Comparison of ENCODE assay signal across 34 mouse cellular contexts in genomic region chr17:23601836-23602585, GRCm38 (mm10). TPM values are rescaled to one million over a fixed set of nuclear protein-coding genes. Genes with fewer than 3 reads are reported as not detected.
DNase-seq lines count a peak whose midpoint lies in the region; ATAC-seq and TF ChIP-seq lines count a peak whose summit lies in the region.
"Had no signal": no experiment of that assay in that cellular context is flagged by ENCODE, and none has a peak within 500 bp of the region (broad histone marks: within the 10 kb centered on the region; RNA-seq: fewer than 3 reads in every experiment).

No protein-coding gene starts in this region.

- no peaks in the 10 kb centered on the region for H3K27me3 ChIP-seq in kidney, postnatal 0 days (ENCODE audit: insufficient read depth, low read length)
- no peaks in the 10 kb centered on the region for H3K27me3 ChIP-seq in kidney, embryonic 15.5 days
- H3K27me3 ChIP-seq in limb, embryonic 10.5 days (ENCODE audit: low read depth, poor library complexity, severe bottlenecking), result no peaks in the 10 kb centered on the region
- H3K27me3 ChIP-seq in forebrain, embryonic 11.5 days (ENCODE audit: control insufficient read depth, insufficient read depth, low read length), result no peaks in the 10 kb centered on the region
- H3K27me3 ChIP-seq: liver, embryonic 12.5 days; neural tube, embryonic 13.5 days; stomach, embryonic 15.5 days had no signal

- H3K9me3 ChIP-seq in kidney, postnatal 0 days (replicated peaks; ENCODE audit: low read length), result no peaks in the 10 kb centered on the region
- H3K9me3 ChIP-seq in kidney, embryonic 15.5 days (replicated peaks), result no peaks in the 10 kb centered on the region
- no peaks in the 10 kb centered on the region for H3K9me3 ChIP-seq in limb, embryonic 10.5 days (replicated peaks)
- H3K9me3 ChIP-seq in forebrain, embryonic 11.5 days (ENCODE audit: control insufficient read depth, low read length), result no peaks in the 10 kb centered on the region
- H3K9me3 ChIP-seq: hindbrain, embryonic 13.5 days; liver, embryonic 12.5 days; midbrain, embryonic 10.5 days; neural tube, embryonic 13.5 days; stomach, embryonic 15.5 days had no signal

- no peak overlapping the region for H3K9ac ChIP-seq in kidney, postnatal 0 days (ENCODE audit: low read depth, low read length)
- no peak overlapping the region for H3K9ac ChIP-seq in kidney, embryonic 15.5 days
- no peak overlapping the region for H3K9ac ChIP-seq in forebrain, embryonic 11.5 days (ENCODE audit: low read length)
- H3K9ac ChIP-seq: forebrain, postnatal 0 days; hindbrain, embryonic 13.5 days; liver, embryonic 12.5 days; neural tube, embryonic 13.5 days; stomach, embryonic 15.5 days had no signal

- 0 out of 2 replicates have a peak, but pooled peaks cover 4% of the 10 kb centered on the region for H3K4me1 ChIP-seq in kidney, postnatal 0 days (replicated peaks; ENCODE audit: insufficient read depth, low read length)
- H3K4me1 ChIP-seq in kidney, embryonic 15.5 days, result peaks cover 28% of the 10 kb centered on the region
- peaks cover 42% of the 10 kb centered on the region for H3K4me1 ChIP-seq in limb, embryonic 10.5 days
- H3K4me1 ChIP-seq in forebrain, embryonic 11.5 days (replicated peaks; ENCODE audit: control insufficient read depth, insufficient read depth, low read length), result peaks cover 2% of the 10 kb centered on the region; the same call in 1 of the 2 replicates

- no peak overlapping the region for H3K4me3 ChIP-seq in kidney, postnatal 0 days (replicated peaks; ENCODE audit: low read depth, low read length)
- no peak overlapping the region for H3K4me3 ChIP-seq in kidney, embryonic 15.5 days (replicated peaks)
- H3K4me3 ChIP-seq in limb, embryonic 10.5 days, result no peak overlapping the region
- H3K4me3 ChIP-seq in forebrain, embryonic 11.5 days (ENCODE audit: low read depth, low read length), result no peak overlapping the region
- H3K4me3 ChIP-seq: hindbrain, embryonic 13.5 days; liver, embryonic 12.5 days; midbrain, embryonic 10.5 days; myocyte; neural tube, embryonic 13.5 days; stomach, embryonic 15.5 days had no signal

- DNase-seq in kidney, postnatal 0 days (ENCODE audit: low spot score), result peak; percentile 38
- DNase-seq in 416B (ENCODE audit: low read depth) (peak; percentile 59), NIH3T3 (ENCODE audit: low read depth) (peak; percentile 20)
- DNase-seq in limb, embryonic 10.5 days (ENCODE audit: low spot score), result no peak
- no peak for DNase-seq in forebrain, embryonic 11.5 days (ENCODE audit: low spot score)
- DNase-seq in left cerebral cortex, postnatal 36 days (ENCODE audit: low spot score in 2 of 2), result no peak
- DNase-seq in right cerebral cortex, postnatal 36 days (ENCODE audit: low spot score in 2 of 2), result no peak
- DNase-seq: adrenal gland, adult 2 months; cerebellum, adult 11-12 months; cerebellum, postnatal 10 days; forebrain, postnatal 0 days; gastrocnemius, postnatal 36 days; kidney, adult 11 months; kidney, postnatal 25 days; lung, adult 18-20 months; retina, postnatal 1 day; thymus, adult 18-20 months; thymus, postnatal 4 days had no signal

- WGBS in kidney, postnatal 0 days, result 38% methylated on average over 10 of the region's 10 CpGs
- WGBS in kidney, embryonic 15.5 days, result 38% methylated on average over 10 of the region's 10 CpGs
- WGBS in limb, embryonic 10.5 days, result 48% methylated on average over 10 of the region's 10 CpGs
- WGBS in forebrain, embryonic 11.5 days, result 42% methylated on average over 10 of the region's 10 CpGs

- ATAC-seq in kidney, postnatal 0 days (replicated peaks; ENCODE audit: low FRiP score, low read depth), result no peak
- no peak for ATAC-seq in kidney, embryonic 15.5 days (replicated peaks; ENCODE audit: low FRiP score)
- no peak for ATAC-seq in forebrain, embryonic 11.5 days (replicated peaks; ENCODE audit: low FRiP score)
- ATAC-seq: CD4-positive, CD25-positive, alpha-beta regulatory T cell, adult 4 months; forebrain, postnatal 0 days; liver, embryonic 12.5 days; midbrain, embryonic 16.5 days had no signal

- intact Hi-C loops in left cerebral cortex, postnatal 36 days (cut with DNase I), result loop anchor here (5.0 kb wide), 1 partner anchor 35 kb away; no protein-coding TSS in a partner anchor

- H3K36me3 ChIP-seq in kidney, postnatal 0 days (ENCODE audit: insufficient read depth, low read length), result no peaks in the 10 kb centered on the region
- H3K36me3 ChIP-seq in kidney, embryonic 15.5 days, result no peaks in the 10 kb centered on the region
- H3K36me3 ChIP-seq in limb, embryonic 10.5 days, result no peaks in the 10 kb centered on the region
- no peaks in the 10 kb centered on the region for H3K36me3 ChIP-seq in forebrain, embryonic 11.5 days (ENCODE audit: control insufficient read depth, insufficient read depth, low read length)
- H3K36me3 ChIP-seq: hindbrain, embryonic 13.5 days; liver, embryonic 12.5 days; midbrain, embryonic 10.5 days; neural tube, embryonic 13.5 days; stomach, embryonic 15.5 days had no signal

- H3K4me2 ChIP-seq in kidney, postnatal 0 days (ENCODE audit: low read length), result no peak overlapping the region
- H3K4me2 ChIP-seq in kidney, embryonic 15.5 days, result no peak overlapping the region
- no peak overlapping the region for H3K4me2 ChIP-seq in forebrain, embryonic 11.5 days (ENCODE audit: low read depth, low read length, severe bottlenecking)
- H3K4me2 ChIP-seq: hindbrain, embryonic 13.5 days; liver, embryonic 12.5 days; neural tube, embryonic 13.5 days; stomach, embryonic 15.5 days had no signal

- no peak for TF ChIP-seq CTCF in kidney, postnatal 0 days (IDR thresholded peaks at IDR 0.05; ENCODE audit: low read depth)

- H3K27ac ChIP-seq in kidney, postnatal 0 days, result no peak overlapping the region
- H3K27ac ChIP-seq in kidney, embryonic 15.5 days, result no peak overlapping the region
- 0 out of 2 replicates have a peak overlapping the region, but pooled peaks have one; percentile 19 for H3K27ac ChIP-seq in limb, embryonic 10.5 days
- H3K27ac ChIP-seq in forebrain, embryonic 11.5 days (ENCODE audit: low read depth, low read length), result no peak overlapping the region
- H3K27ac ChIP-seq: hindbrain, embryonic 13.5 days; liver, embryonic 12.5 days; midbrain, embryonic 10.5 days; neural tube, embryonic 13.5 days; stomach, embryonic 15.5 days had no signal

RNA-seq across cellular contexts. Expression of gene Zscan10, which starts 1.4 kb away (rescaled TPM):
- not detected in 2 replicates for polyA plus RNA-seq in kidney, postnatal 0 days (2015; fragmentation: Nextera tagmentation; extraction: Ambion mirVana)
- not detected in 2 replicates for polyA plus RNA-seq in kidney, embryonic 15.5 days (2015; fragmentation: Nextera tagmentation; extraction: Ambion mirVana)
- 0.35 and 0.38 TPM in 2 replicates for polyA plus RNA-seq in limb, embryonic 10.5 days (2016; fragmentation: Nextera tagmentation; extraction: Ambion mirVana)
- 0.16 and 0.27 TPM in 2 replicates for polyA plus RNA-seq in forebrain, embryonic 11.5 days (2014; fragmentation: Nextera tagmentation; extraction: Ambion mirVana)
- total RNA-seq in left cerebral cortex, postnatal 36 days (2021), result not detected
- total RNA-seq: adrenal gland, adult 2 months; adrenal gland, postnatal 4 days; forebrain, postnatal 0 days; gastrocnemius, postnatal 36 days; heart, adult 8-10 months; heart, postnatal 25 days; layer of hippocampus, adult 8-10 months; left cerebral cortex, postnatal 25 days had no signal
- polyA plus RNA-seq: adrenal gland, adult 2 months; cortical plate, adult 2 months; heart, embryonic 14.5 days; liver, embryonic 12.5 days; midbrain, embryonic 16.5 days; neural tube, embryonic 13.5 days had no signal

RNA-seq across cellular contexts. Expression of gene Zfp13, which starts 2.7 kb away (rescaled TPM):
- 12.6 and 14.3 TPM in 2 replicates for polyA plus RNA-seq in kidney, postnatal 0 days (2015; fragmentation: Nextera tagmentation; extraction: Ambion mirVana)
- 16.3 and 16.5 TPM in 2 replicates for polyA plus RNA-seq in kidney, embryonic 15.5 days (2015; fragmentation: Nextera tagmentation; extraction: Ambion mirVana)
- 22.0 and 25.4 TPM in 2 replicates for polyA plus RNA-seq in limb, embryonic 10.5 days (2016; fragmentation: Nextera tagmentation; extraction: Ambion mirVana)
- polyA plus RNA-seq in forebrain, embryonic 11.5 days (2014; fragmentation: Nextera tagmentation; extraction: Ambion mirVana), result 19.2 and 20.5 TPM in 2 replicates
- 10 to 100 TPM; 26.0 to 26.4 TPM for total RNA-seq in left cerebral cortex, postnatal 36 days (2021)

RNA-seq across cellular contexts. Expression of gene Zfp213, which starts 38.0 kb away (rescaled TPM):
- polyA plus RNA-seq in kidney, postnatal 0 days (2015; fragmentation: Nextera tagmentation; extraction: Ambion mirVana), result 16.8 and 19.1 TPM in 2 replicates
- 20.9 and 22.8 TPM in 2 replicates for polyA plus RNA-seq in kidney, embryonic 15.5 days (2015; fragmentation: Nextera tagmentation; extraction: Ambion mirVana)
- polyA plus RNA-seq in limb, embryonic 10.5 days (2016; fragmentation: Nextera tagmentation; extraction: Ambion mirVana), result 31.3 and 31.9 TPM in 2 replicates
- 28.1 and 29.9 TPM in 2 replicates for polyA plus RNA-seq in forebrain, embryonic 11.5 days (2014; fragmentation: Nextera tagmentation; extraction: Ambion mirVana)
- total RNA-seq in left cerebral cortex, postnatal 36 days (2021), result 1 to 10 TPM; 6.0 to 6.8 TPM

RNA-seq across cellular contexts. Expression of gene Mmp25, which starts 43.1 kb away (rescaled TPM):
- polyA plus RNA-seq in kidney, postnatal 0 days (2015; fragmentation: Nextera tagmentation; extraction: Ambion mirVana), result 0.66 and 0.92 TPM in 2 replicates
- polyA plus RNA-seq in kidney, embryonic 15.5 days (2015; fragmentation: Nextera tagmentation; extraction: Ambion mirVana), result 1.1 and 1.3 TPM in 2 replicates
- 0.84 and 1.1 TPM in 2 replicates for polyA plus RNA-seq in limb, embryonic 10.5 days (2016; fragmentation: Nextera tagmentation; extraction: Ambion mirVana)
- polyA plus RNA-seq in forebrain, embryonic 11.5 days (2014; fragmentation: Nextera tagmentation; extraction: Ambion mirVana), result 0.41 and 1.0 TPM in 2 replicates
- under 1 TPM; 0.12 to 0.16 TPM for total RNA-seq in left cerebral cortex, postnatal 36 days (2021)
- total RNA-seq: gastrocnemius, postnatal 36 days had no signal
- polyA plus RNA-seq: myocyte had no signal

RNA-seq across cellular contexts. Expression of gene Bicdl2, which starts 58.3 kb away (rescaled TPM):
- 2.1 and 2.4 TPM in 2 replicates for polyA plus RNA-seq in kidney, postnatal 0 days (2015; fragmentation: Nextera tagmentation; extraction: Ambion mirVana)
- polyA plus RNA-seq in kidney, embryonic 15.5 days (2015; fragmentation: Nextera tagmentation; extraction: Ambion mirVana), result 1.3 and 1.5 TPM in 2 replicates
- 1.4 and 2.0 TPM in 2 replicates for polyA plus RNA-seq in limb, embryonic 10.5 days (2016; fragmentation: Nextera tagmentation; extraction: Ambion mirVana)
- 0.35 and 0.53 TPM in 2 replicates for polyA plus RNA-seq in forebrain, embryonic 11.5 days (2014; fragmentation: Nextera tagmentation; extraction: Ambion mirVana)
- not detected for total RNA-seq in left cerebral cortex, postnatal 36 days (2021)
- total RNA-seq: adrenal gland, adult 2 months; gastrocnemius, postnatal 36 days; heart, adult 8-10 months; heart, postnatal 25 days; layer of hippocampus, adult 8-10 months; left cerebral cortex, postnatal 25 days had no signal
- polyA plus RNA-seq: adrenal gland, adult 2 months; liver, embryonic 12.5 days; midbrain, embryonic 16.5 days; neural tube, embryonic 13.5 days had no signal

Comparison
In these comparisons a context has a peak if more than half of its experiments do, and no peak if none do; other contexts are left out.
1. DNase-seq: peak in kidney, postnatal 0 days (single experiment), 416B (single experiment) and NIH3T3 (single experiment); none in limb, embryonic 10.5 days (single experiment), forebrain, embryonic 11.5 days (single experiment), left cerebral cortex, postnatal 36 days (0 of 2) and right cerebral cortex, postnatal 36 days (0 of 2).